Mouse (Mus musculus) embryonic stem cell, embryonic (primary cell): ENCODE data around the gene Krt36.

Experiments
- CTCF ChIA-PET, 4 experiments: fragments of 300-600 bp in 2 of 4; fragments of 350-600 bp in 2 of 4; sonication (Branson Sonifier 250); formaldehyde crosslinking; loops; one replicate each; lab custom pipeline; 2022; ENCODE audit warnings: inconsistent platforms in 2 of 4; lab: Charles Lee
- POLR2A ChIA-PET, 4 experiments: fragments of 300-600 bp in 2 of 4; fragments of 350-600 bp in 2 of 4; sonication (Branson Sonifier 250); formaldehyde crosslinking; loops; one replicate each; lab custom pipeline; 2022; ENCODE audit warnings: antibody characterized with exemption in 4 of 4, inconsistent platforms in 1 of 4; lab: Charles Lee

Gene Krt36

GRCm38 (mm10) chr11:100112935-100113741 is 7.7 kb upstream of the Krt36 start:
- POLR2A ChIA-PET = interaction anchor here in 3 of 4 experiments (0.6 to 2.1 kb wide), 5 partner anchors 18 to 208 kb away, joined by 3 to 4 read pairs (median 3); no protein-coding TSS in a partner anchor
- CTCF ChIA-PET = interaction anchor here in 2 of 4 experiments (1.1 to 1.6 kb wide), 3 partner anchors 9 to 185 kb away, joined by 3 to 4 read pairs (median 3); no protein-coding TSS in a partner anchor

DNA sequence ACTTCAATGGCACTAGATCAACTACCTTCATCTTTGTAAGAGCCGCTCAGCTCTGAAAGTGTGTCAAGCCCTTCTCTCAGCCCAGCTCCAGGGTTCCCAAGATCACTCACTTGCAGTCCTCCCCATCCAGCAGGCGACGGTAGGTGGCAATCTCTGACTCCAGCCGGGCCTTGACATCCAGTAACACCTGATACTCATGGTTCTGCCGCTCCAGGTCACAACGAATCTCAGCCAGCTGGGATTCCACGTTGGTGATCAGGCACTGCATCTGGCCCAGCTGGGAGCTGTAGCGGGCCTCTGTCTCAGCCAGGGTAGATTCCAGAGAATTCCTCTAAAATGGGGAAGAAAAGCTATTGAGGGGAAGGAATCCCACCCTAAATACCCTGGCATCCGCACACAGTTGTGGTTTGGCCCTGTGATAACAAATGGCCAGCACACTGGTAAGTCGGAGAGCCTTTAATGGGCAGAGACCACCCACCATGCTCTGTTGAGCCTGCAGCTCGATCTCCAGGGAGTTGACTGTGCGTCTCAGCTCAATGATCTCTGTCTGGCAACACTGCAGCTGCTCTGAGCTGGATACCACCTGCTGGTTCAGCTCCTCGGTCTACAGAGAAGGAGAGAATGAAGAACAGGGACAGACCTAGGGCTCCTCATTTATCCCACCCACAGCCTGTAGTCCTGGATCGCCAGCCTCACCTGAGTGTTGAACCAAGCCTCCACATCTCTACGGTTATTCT is 2.6 kb downstream of the Krt36 start:
- ChIA-PET POLR2A (interaction anchor here in 1 of 4 experiments (0.9 to 1.3 kb wide), 2 partner anchors 41 to 217 kb away, joined by 3 read pairs; partner anchors contain the start of gene Eif1), CTCF (interaction anchor here in 1 of 4 experiments (1.0 to 1.8 kb wide), 3 partner anchors 20 to 180 kb away, joined by 3 to 4 read pairs (median 3); no protein-coding TSS in a partner anchor)

DNA sequence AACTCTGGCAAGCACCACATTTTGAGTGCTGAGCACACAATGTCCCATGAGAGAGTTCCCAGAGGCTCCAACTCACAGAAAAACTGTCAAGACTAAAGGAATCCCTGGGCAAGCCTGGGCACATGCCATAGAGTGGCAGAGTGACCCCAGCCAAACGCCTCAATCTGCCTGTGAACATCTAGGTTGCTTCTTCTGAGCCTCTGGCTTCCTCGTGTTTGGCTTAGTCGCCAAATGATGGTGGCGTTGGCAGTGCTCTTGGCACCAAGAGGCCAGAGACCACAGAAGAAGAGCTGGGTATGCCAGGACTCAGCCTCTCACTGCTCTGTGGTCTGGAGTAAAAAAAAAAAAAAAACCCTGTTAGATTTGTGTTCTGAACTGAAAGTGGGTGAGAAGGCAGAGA is 5.0 kb downstream of the Krt36 start:
- ChIA-PET CTCF (no interaction called here), POLR2A (no interaction called here)

DNA sequence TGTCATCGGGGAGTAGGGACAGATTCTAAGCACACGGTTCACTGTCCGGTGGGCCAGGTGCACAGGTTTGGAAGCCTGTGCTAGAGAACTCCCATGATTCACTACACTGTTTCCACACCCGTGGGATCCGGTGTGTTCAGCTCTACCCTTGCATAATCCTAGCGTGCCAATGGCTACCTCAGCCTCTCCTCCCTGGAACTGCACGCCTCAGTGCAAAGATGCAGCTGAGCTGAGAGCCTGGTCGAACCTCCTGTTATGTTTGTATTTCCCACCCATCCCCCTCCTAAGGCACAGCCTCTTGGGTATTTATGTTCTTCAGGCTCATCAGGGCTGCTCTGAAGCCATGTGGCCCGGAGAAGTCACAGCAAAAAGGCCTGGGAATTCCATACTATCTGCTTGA is 7.6 kb downstream of the Krt36 start:
- CTCF ChIA-PET = interaction anchor here in 2 of 4 experiments (0.6 to 1.0 kb wide), 2 partner anchors 71 to 142 kb away, joined by 3 read pairs; no protein-coding TSS in a partner anchor
- POLR2A ChIA-PET = no interaction called here

- ChIA-PET CTCF (interaction anchor here in 2 of 4 experiments (0.6 to 1.0 kb wide), 2 partner anchors 29 to 73 kb away, joined by 3 to 10 read pairs; no protein-coding TSS in a partner anchor), POLR2A (interaction anchor here in 1 of 4 experiments (1.9 kb wide), 1 partner anchor 224 kb away, joined by 7 read pairs; the partner anchor contains the start of gene Eif1)
Observed at GRCm38 (mm10) chr11:100096141-100096540, 9.3 kb downstream of the Krt36 start, which contains the start of gene Krt35. TSS of gene Krt35 (minus strand) at chr11:100096241.

GRCm38 (mm10) chr11:100088378-100089025 is 16.9 kb downstream of the Krt36 start:
- CTCF ChIA-PET = interaction anchor here in 1 of 4 experiments (1.2 kb wide), 1 partner anchor 81 kb away, joined by 3 read pairs; no protein-coding TSS in a partner anchor
- POLR2A ChIA-PET = no interaction called here

- CTCF ChIA-PET = interaction anchor here in 1 of 4 experiments (1.2 kb wide), 1 partner anchor 81 kb away, joined by 3 read pairs; no protein-coding TSS in a partner anchor
- POLR2A ChIA-PET = no interaction called here
Observed at GRCm38 (mm10) chr11:100087861-100088260, 17.6 kb downstream of the Krt36 start, which contains the start of gene Krt32. TSS of gene Krt32 (minus strand) at chr11:100088226.

DNA sequence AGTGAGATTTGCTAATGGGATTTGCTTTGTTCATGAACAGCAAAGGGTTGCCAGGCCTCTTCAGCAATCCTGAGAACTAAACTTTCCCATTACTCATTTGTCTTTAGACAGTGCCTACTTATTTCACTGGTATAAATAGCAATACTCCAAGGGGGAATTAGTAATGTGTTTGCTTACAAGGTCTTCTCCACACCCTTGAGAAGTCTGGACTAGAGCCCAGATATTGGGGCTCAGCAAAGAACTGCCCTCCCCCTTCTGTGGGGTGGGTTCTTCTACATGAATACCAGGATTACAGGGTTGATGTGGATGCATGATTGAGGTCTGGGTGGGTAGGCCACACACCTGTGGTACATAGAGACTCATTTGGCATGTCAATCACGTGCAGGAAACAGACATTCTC is 31.6 kb downstream of the Krt36 start:
- ChIA-PET CTCF (no interaction called here), POLR2A (no interaction called here)

GRCm38 (mm10) chr11:100067293-100068036 is 38.0 kb downstream of the Krt36 start:
- ChIA-PET CTCF (interaction anchor here in 1 of 4 experiments (0.6 to 1.1 kb wide), 2 partner anchors 60 to 101 kb away, joined by 4 read pairs; no protein-coding TSS in a partner anchor), POLR2A (interaction anchor here in 1 of 4 experiments (0.5 kb wide), 1 partner anchor 80 kb away, joined by 5 read pairs; no protein-coding TSS in a partner anchor)

DNA sequence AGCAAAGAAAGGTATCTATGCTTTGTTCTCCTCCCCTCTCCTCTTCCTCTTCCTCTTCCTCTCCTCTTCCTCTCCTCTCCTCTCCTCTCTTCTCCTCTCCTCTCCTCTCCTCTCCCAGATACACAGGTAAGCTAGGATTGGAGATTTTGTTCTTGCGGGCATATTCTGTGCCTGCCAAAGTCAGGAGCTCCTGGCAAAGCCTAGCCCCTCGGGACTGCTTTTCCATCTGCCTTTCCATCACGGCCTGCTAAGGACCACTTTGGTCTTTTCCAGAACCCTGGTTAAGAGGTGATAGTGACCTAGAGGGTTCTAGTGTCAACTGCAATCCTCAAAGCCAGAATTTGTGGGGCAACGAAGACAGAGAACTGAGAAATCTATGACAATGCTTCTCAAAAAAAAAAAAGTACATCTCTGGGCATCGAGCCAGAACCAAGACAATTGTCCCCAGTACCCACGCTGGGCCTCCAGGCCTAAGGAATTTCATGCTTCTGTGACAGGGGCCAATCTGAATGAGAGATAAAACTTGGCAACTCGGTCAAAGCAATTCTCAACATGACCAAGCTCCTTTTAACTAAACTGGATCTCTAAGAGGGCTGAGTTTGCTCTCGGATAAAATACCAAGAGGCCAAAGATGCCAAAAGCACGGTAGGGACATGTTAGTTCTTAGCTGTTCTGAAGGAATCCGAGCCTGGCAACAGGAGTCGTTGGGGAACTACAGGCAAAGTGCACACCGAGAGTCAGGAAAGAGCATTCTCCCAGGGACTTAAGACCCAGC is 39.0 kb downstream of the Krt36 start:
- ChIA-PET CTCF (no interaction called here), POLR2A (no interaction called here)

- CTCF ChIA-PET = interaction anchor here (0.5 to 2.3 kb wide), 27 partner anchors 11 to 241 kb away, joined by 3 to 28 read pairs (median 3); partner anchors contain the start of gene Krt9 (in 1 of the 4)
- POLR2A ChIA-PET = interaction anchor here in 1 of 4 experiments (0.8 to 0.9 kb wide), 2 partner anchors 228 to 939 kb away, joined by 3 to 4 read pairs; no protein-coding TSS in a partner anchor
Observed at GRCm38 (mm10) chr11:100058875-100059274, 46.6 kb downstream of the Krt36 start.

DNA sequence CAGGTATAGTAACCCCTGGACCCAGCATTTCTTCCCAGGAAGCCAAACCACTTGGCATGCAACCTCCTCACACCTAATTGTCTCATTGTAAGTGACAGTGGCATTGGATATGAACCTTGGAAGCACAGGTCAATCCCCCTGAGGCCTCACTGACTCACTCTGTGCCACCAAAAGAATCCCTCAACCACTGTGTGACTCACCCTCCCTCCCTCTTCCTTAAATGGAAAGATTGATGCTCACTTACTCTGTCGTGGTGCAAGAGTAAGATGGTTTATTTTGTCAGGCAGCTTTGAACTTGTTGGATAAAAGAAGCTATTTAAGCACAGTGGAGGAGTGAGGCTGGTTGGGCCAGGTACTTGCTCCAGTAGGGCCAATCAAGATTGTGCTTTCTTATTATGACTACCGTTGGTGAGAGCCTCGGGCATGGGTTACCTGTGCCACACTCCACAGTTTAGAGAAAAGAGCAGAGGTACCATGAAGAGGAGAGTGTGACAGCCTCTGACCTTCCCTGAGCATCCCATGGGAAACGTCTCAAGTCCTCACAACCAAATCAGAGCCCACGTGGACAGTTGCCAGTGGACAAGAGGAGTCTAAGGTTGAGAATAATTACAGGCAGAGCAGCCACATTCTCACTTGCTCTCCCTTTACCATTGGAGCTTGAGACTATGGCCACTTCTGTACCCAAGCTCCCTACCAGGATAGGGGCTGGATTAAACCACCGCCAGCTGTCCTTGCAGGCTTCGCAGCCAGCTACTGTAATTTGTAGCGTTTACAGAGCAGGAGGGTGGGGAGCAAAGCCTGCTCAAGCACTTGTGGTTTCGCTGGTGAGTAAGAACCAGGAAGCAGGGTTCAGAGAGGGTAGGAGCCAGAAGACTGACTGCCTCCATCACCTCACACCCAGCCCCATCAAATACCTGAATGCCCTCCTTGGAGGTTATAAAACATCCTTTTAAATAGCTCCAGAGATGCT is 49.5 kb downstream of the Krt36 start:
- CTCF ChIA-PET = no interaction called here

More for the DNA sequence above, 49.5 kb downstream of the Krt36 start:
- POLR2A ChIA-PET = interaction anchor here in 1 of 4 experiments (1.3 kb wide), 1 partner anchor 57 kb away, joined by 3 read pairs; no protein-coding TSS in a partner anchor
